Mouse (Mus musculus) left cerebral cortex, adult 9 months (tissue): ENCODE measurements around the gene Rmi2.
"Not testable (repeated sequence)": the region's sequence is repeated elsewhere in the genome, so short reads cannot be mapped to it uniquely, and the experiment has no call there.

Source experiments
- DNase-seq, 2 experiments: peaks; one replicate each; pipeline ENCODE4 v3.0.0; 2022; ENCODE audit warnings: low spot score in 2 of 2

The Rmi2 gene

GRCm38 (mm10) chr16:10827269-10827668 is 7.6 kb upstream of the Rmi2 start:
- no peak for DNase-seq

GRCm38 (mm10) chr16:10827766-10828460 is 6.9 kb upstream of the Rmi2 start:
- no peak for DNase-seq

GRCm38 (mm10) chr16:10828461-10828805 is 6.4 kb upstream of the Rmi2 start:
- no peak for DNase-seq

GRCm38 (mm10) chr16:10834542-10834910 is 333 bp upstream of the Rmi2 start:
- DNase-seq, result no peak

- DNase-seq, result no peak
Measured at GRCm38 (mm10) chr16:10836388-10836787, 1.5 kb downstream of the Rmi2 start.

GRCm38 (mm10) chr16:10837250-10837649 is 2.4 kb downstream of the Rmi2 start:
- no peak for DNase-seq

GRCm38 (mm10) chr16:10837903-10838302 is 3.0 kb downstream of the Rmi2 start:
- no peak for DNase-seq

GRCm38 (mm10) chr16:10838487-10839245 is 3.8 kb downstream of the Rmi2 start:
- DNase-seq, result no peak

- no peak for DNase-seq
Measured at GRCm38 (mm10) chr16:10840018-10840417, 5.2 kb downstream of the Rmi2 start.

GRCm38 (mm10) chr16:10842282-10842855 is 7.5 kb downstream of the Rmi2 start:
- DNase-seq, result no peak

- DNase-seq, result no peak
Measured at GRCm38 (mm10) chr16:10843486-10844318, 8.8 kb downstream of the Rmi2 start.

- DNase-seq, result no peak
Measured at GRCm38 (mm10) chr16:10844319-10844670, 9.4 kb downstream of the Rmi2 start.

GRCm38 (mm10) chr16:10845952-10846351 is 11.1 kb downstream of the Rmi2 start:
- DNase-seq, result no peak

- DNase-seq, result peak in 1 of 2 experiments; percentile 71
Measured at GRCm38 (mm10) chr16:10846503-10846902, 11.6 kb downstream of the Rmi2 start.

- peak in 1 of 2 experiments; percentile 14 for DNase-seq
Measured at GRCm38 (mm10) chr16:10849965-10850861, 15.4 kb downstream of the Rmi2 start.

GRCm38 (mm10) chr16:10850905-10851304 is 16.0 kb downstream of the Rmi2 start:
- DNase-seq, result no peak

GRCm38 (mm10) chr16:10852216-10852615 is 17.4 kb downstream of the Rmi2 start:
- DNase-seq, result not testable (repeated sequence)

GRCm38 (mm10) chr16:10859726-10860245 is 24.9 kb downstream of the Rmi2 start:
- no peak for DNase-seq

GRCm38 (mm10) chr16:10861408-10861807 is 26.5 kb downstream of the Rmi2 start:
- DNase-seq, result no peak

- DNase-seq, result no peak
Measured at GRCm38 (mm10) chr16:10864833-10865591, 30.2 kb downstream of the Rmi2 start.
